Mouse (Mus musculus) brain, embryonic 14.5 days (tissue): ENCODE results near the gene Trim31.

Experiments used
- CTCF ChIP-seq: fragments of 200-500 bp; IDR thresholded peaks from 2 replicates; pipeline ENCODE4 v1.5.1; 2012; ENCODE audit warnings: inconsistent platforms, mild to moderate bottlenecking, moderate library complexity, borderline replicate concordance; ENCODE audit not compliant: insufficient read depth, insufficient read length; ENCODE audit errors: extremely low read depth
- POLR2A ChIP-seq: fragments of 200-500 bp; IDR thresholded peaks from 2 replicates; pipeline ENCODE4 v1.6.1; 2012; ENCODE audit warnings: mild to moderate bottlenecking, inconsistent platforms, borderline replicate concordance; ENCODE audit not compliant: poor library complexity, insufficient read depth, insufficient read length, severe bottlenecking; ENCODE audit errors: extremely low read depth

- TF ChIP-seq CTCF (no peak), POLR2A (no peak)
Measured at GRCm38 (mm10) chr17:36869955-36870810, 27.7 kb upstream of the Trim31 start.
